Mouse (Mus musculus) C2C12 (cell line): ENCODE results near the gene Foxo3.

Experiments used
- CTCF ChIP-seq: IDR thresholded peaks from one replicate; pipeline ENCODE4 v1.5.1; 2011; ENCODE audit not compliant: control insufficient read depth, insufficient read depth, insufficient read length
- MYOD1 ChIP-seq: IDR thresholded peaks from one replicate; pipeline ENCODE4 v1.6.1; 2011; ENCODE audit warnings: low read depth; ENCODE audit not compliant: control insufficient read depth, insufficient read length
- USF1 ChIP-seq: IDR thresholded peaks from one replicate; pipeline ENCODE4 v1.6.1; 2011; ENCODE audit warnings: low read depth, mild to moderate bottlenecking, control low read depth, moderate library complexity

DNA sequence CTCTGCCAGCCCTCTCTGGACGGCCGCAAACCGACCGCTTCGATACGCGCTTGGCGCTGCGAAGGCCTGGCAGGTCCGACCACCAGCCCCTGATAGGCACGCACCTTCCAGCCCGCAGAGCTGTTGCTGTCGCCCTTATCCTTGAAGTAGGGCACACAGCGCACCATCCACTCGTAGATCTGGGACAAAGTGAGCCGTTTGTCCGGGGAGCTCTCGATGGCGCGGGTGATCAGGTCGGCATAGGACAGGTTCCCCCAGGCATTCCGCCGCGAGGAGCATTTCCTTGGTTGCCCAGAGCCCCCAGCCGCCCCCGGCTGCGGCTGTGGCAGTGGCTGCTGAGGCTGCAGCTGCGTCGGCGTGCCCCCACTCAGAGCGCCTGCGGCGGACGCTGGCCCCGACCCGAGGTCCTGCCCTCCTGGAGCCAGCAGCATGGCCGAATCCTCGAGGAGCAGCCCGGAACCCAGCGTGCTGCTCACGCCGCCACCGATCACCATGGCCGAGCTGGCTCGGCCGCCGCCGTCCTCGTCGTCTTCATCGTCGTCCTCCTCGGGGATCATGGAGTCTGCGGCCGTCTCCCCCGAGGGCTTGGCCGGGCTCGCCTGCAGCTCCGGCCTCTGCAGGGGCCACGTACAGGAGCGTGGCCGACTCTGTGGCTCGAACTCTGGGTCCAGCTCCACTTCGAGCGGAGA, 1.7 kb downstream of the Foxo3 start:
- TF ChIP-seq CTCF (no peak), USF1 (no peak), MYOD1 (no peak)
